Mouse (Mus musculus): ENCODE results near the gene Ppp2r5c. TPM values are rescaled to one million over a fixed set of nuclear protein-coding genes. Genes with fewer than 3 reads are reported as not detected.

The Ppp2r5c gene
- polyA plus RNA-seq, 1 experiment from 2014 or later, result 102 TPM

- DNase-seq (ENCODE audit: low spot score), result no peak
- Histone ChIP-seq H3K9ac (replicated peaks; ENCODE audit: low read depth) (no peak overlapping the region), H3K4me1 (ENCODE audit: insufficient read depth, low read depth, low read length) (peaks cover 3% of the 10 kb centered on the region; the same call in 1 of the 2 replicates), H3K4me3 (ENCODE audit: low read depth, low read length) (no peak overlapping the region), H3K36me3 (ENCODE audit: insufficient read depth, low read length) (no peaks in the 10 kb centered on the region), H3K4me2 (replicated peaks; ENCODE audit: low read depth, low read length) (no peak overlapping the region), H3K27ac (ENCODE audit: low read length) (no peak overlapping the region), H3K27me3 (replicated peaks; ENCODE audit: insufficient read depth, low read length) (no peaks in the 10 kb centered on the region), H3K9me3 (ENCODE audit: low read length) (no peaks in the 10 kb centered on the region)
- TF ChIP-seq CTCF (IDR thresholded peaks at IDR 0.05), result no peak
- WGBS, result 72% methylated on average over 3 of the region's 3 CpGs
- ATAC-seq, result no peak
Measured at GRCm38 (mm10) chr12:110471426-110471825, 24.5 kb downstream of the Ppp2r5c start.

- 79% methylated on average over 3 of the region's 3 CpGs for WGBS
Measured at GRCm38 (mm10) chr12:110472247-110472646, 25.3 kb downstream of the Ppp2r5c start.

GRCm38 (mm10) chr12:110474497-110474896 is 27.6 kb downstream of the Ppp2r5c start:
- Histone ChIP-seq H3K27ac (ENCODE audit: low read length) (0 out of 2 replicates have a peak overlapping the region, but pooled peaks have one; percentile 54), H3K4me1 (ENCODE audit: insufficient read depth, low read depth, low read length) (peaks cover 3% of the 10 kb centered on the region; the same call in 1 of the 2 replicates), H3K36me3 (ENCODE audit: insufficient read depth, low read length) (no peaks in the 10 kb centered on the region), H3K9me3 (ENCODE audit: low read length) (no peaks in the 10 kb centered on the region), H3K9ac (replicated peaks; ENCODE audit: low read depth) (no peak overlapping the region), H3K4me2 (replicated peaks; ENCODE audit: low read depth, low read length) (no peak overlapping the region), H3K27me3 (replicated peaks; ENCODE audit: insufficient read depth, low read length) (no peaks in the 10 kb centered on the region), H3K4me3 (ENCODE audit: low read depth, low read length) (no peak overlapping the region)
- 17% methylated on average over 8 of the region's 8 CpGs for WGBS
- DNase-seq (ENCODE audit: low spot score) (peak; percentile 85), ATAC-seq (peak; percentile 89)
- TF ChIP-seq CTCF (IDR thresholded peaks at IDR 0.05) (no peak), EP300 (IDR thresholded peaks at IDR 0.05) (0 out of 2 replicates have a peak, but pooled peaks have one; percentile 50)

More at GRCm38 (mm10) chr12:110472247-110472646, 25.3 kb downstream of the Ppp2r5c start:
- Histone ChIP-seq H3K9me3 (ENCODE audit: low read length) (no peaks in the 10 kb centered on the region), H3K27me3 (replicated peaks; ENCODE audit: insufficient read depth, low read length) (no peaks in the 10 kb centered on the region), H3K36me3 (ENCODE audit: insufficient read depth, low read length) (no peaks in the 10 kb centered on the region), H3K27ac (ENCODE audit: low read length) (no peak overlapping the region), H3K4me2 (replicated peaks; ENCODE audit: low read depth, low read length) (no peak overlapping the region), H3K4me3 (ENCODE audit: low read depth, low read length) (no peak overlapping the region), H3K9ac (replicated peaks; ENCODE audit: low read depth) (no peak overlapping the region), H3K4me1 (ENCODE audit: insufficient read depth, low read depth, low read length) (peaks cover 3% of the 10 kb centered on the region; the same call in 1 of the 2 replicates)
- TF ChIP-seq EP300 (IDR thresholded peaks at IDR 0.05) (no peak), CTCF (IDR thresholded peaks at IDR 0.05) (no peak)
- no peak for ATAC-seq
- no peak for DNase-seq (ENCODE audit: low spot score)

- Histone ChIP-seq H3K36me3 (ENCODE audit: insufficient read depth, low read length) (no peaks in the 10 kb centered on the region), H3K4me2 (replicated peaks; ENCODE audit: low read depth, low read length) (no peak overlapping the region), H3K27me3 (replicated peaks; ENCODE audit: insufficient read depth, low read length) (no peaks in the 10 kb centered on the region), H3K9ac (replicated peaks; ENCODE audit: low read depth) (no peak overlapping the region), H3K4me3 (ENCODE audit: low read depth, low read length) (no peak overlapping the region), H3K9me3 (ENCODE audit: low read length) (no peaks in the 10 kb centered on the region), H3K27ac (ENCODE audit: low read length) (no peak overlapping the region), H3K4me1 (ENCODE audit: insufficient read depth, low read depth, low read length) (peaks cover 3% of the 10 kb centered on the region; the same call in 1 of the 2 replicates)
- no peak for ATAC-seq
- DNase-seq (ENCODE audit: low spot score), result no peak
- no peak for TF ChIP-seq CTCF (IDR thresholded peaks at IDR 0.05)
- no peak for TF ChIP-seq EP300 (IDR thresholded peaks at IDR 0.05)
- 74% methylated on average over 9 of the region's 9 CpGs for WGBS
Measured at GRCm38 (mm10) chr12:110476561-110476960, 29.6 kb downstream of the Ppp2r5c start.

GRCm38 (mm10) chr12:110477906-110478305 is 31.0 kb downstream of the Ppp2r5c start:
- H3K4me3 ChIP-seq (ENCODE audit: low read depth, low read length), result no peak overlapping the region
- DNase-seq (ENCODE audit: low spot score), result no peak
- H3K4me2 ChIP-seq (replicated peaks; ENCODE audit: low read depth, low read length), result no peak overlapping the region
- no peak for ATAC-seq
- H3K9ac ChIP-seq (replicated peaks; ENCODE audit: low read depth), result no peak overlapping the region
- no peaks in the 10 kb centered on the region for H3K36me3 ChIP-seq (ENCODE audit: insufficient read depth, low read length)
- WGBS, result 87% methylated on average over 8 of the region's 8 CpGs
- peaks cover 3% of the 10 kb centered on the region; the same call in 1 of the 2 replicates for H3K4me1 ChIP-seq (ENCODE audit: insufficient read depth, low read depth, low read length)
- H3K9me3 ChIP-seq (ENCODE audit: low read length), result no peaks in the 10 kb centered on the region
- H3K27ac ChIP-seq (ENCODE audit: low read length), result no peak overlapping the region
- TF ChIP-seq EP300 (IDR thresholded peaks at IDR 0.05) (no peak), CTCF (IDR thresholded peaks at IDR 0.05) (no peak)
- no peaks in the 10 kb centered on the region for H3K27me3 ChIP-seq (replicated peaks; ENCODE audit: insufficient read depth, low read length)

GRCm38 (mm10) chr12:110478601-110479008 is 31.7 kb downstream of the Ppp2r5c start:
- Histone ChIP-seq H3K27me3 (replicated peaks; ENCODE audit: insufficient read depth, low read length) (no peaks in the 10 kb centered on the region), H3K4me1 (ENCODE audit: insufficient read depth, low read depth, low read length) (peaks cover 3% of the 10 kb centered on the region; the same call in 1 of the 2 replicates), H3K9ac (replicated peaks; ENCODE audit: low read depth) (no peak overlapping the region), H3K4me2 (replicated peaks; ENCODE audit: low read depth, low read length) (no peak overlapping the region), H3K36me3 (ENCODE audit: insufficient read depth, low read length) (no peaks in the 10 kb centered on the region), H3K4me3 (ENCODE audit: low read depth, low read length) (no peak overlapping the region), H3K27ac (ENCODE audit: low read length) (no peak overlapping the region), H3K9me3 (ENCODE audit: low read length) (no peaks in the 10 kb centered on the region)
- TF ChIP-seq EP300 (IDR thresholded peaks at IDR 0.05) (no peak), CTCF (IDR thresholded peaks at IDR 0.05) (no peak)
- 87% methylated on average over 9 of the region's 9 CpGs for WGBS
- DNase-seq (ENCODE audit: low spot score), result no peak
- ATAC-seq, result no peak

GRCm38 (mm10) chr12:110479268-110479667 is 32.3 kb downstream of the Ppp2r5c start:
- no peak overlapping the region for H3K4me2 ChIP-seq (replicated peaks; ENCODE audit: low read depth, low read length)
- ATAC-seq, result no peak
- no peak for TF ChIP-seq EP300 (IDR thresholded peaks at IDR 0.05)
- TF ChIP-seq CTCF (IDR thresholded peaks at IDR 0.05), result no peak
- H3K27ac ChIP-seq (ENCODE audit: low read length), result no peak overlapping the region
- no peak for DNase-seq (ENCODE audit: low spot score)
- H3K4me1 ChIP-seq (ENCODE audit: insufficient read depth, low read depth, low read length), result no peaks in the 10 kb centered on the region; the same call in 1 of the 2 replicates
- H3K4me3 ChIP-seq (ENCODE audit: low read depth, low read length), result no peak overlapping the region
- no peak overlapping the region for H3K9ac ChIP-seq (replicated peaks; ENCODE audit: low read depth)
- 81% methylated on average over 12 of the region's 12 CpGs for WGBS
- no peaks in the 10 kb centered on the region for H3K36me3 ChIP-seq (ENCODE audit: insufficient read depth, low read length)
- no peaks in the 10 kb centered on the region for H3K9me3 ChIP-seq (ENCODE audit: low read length)
- no peaks in the 10 kb centered on the region for H3K27me3 ChIP-seq (replicated peaks; ENCODE audit: insufficient read depth, low read length)
